Mouse (Mus musculus) lung, embryonic 15.5 days (tissue): ENCODE data around the gene Duxf3. TPM values are rescaled to one million over a fixed set of nuclear protein-coding genes. Genes with fewer than 3 reads are reported as not detected.

Experiments used
- ATAC-seq: fragments of 200-750 bp; cut with Nextera tagmentation; 2 replicates; pipeline ENCODE4 v1.8.0; 2017; ENCODE audit warnings: moderate number of reproducible peaks, borderline replicate concordance; ENCODE audit not compliant: low FRiP score, low TSS enrichment; ENCODE audit errors: extremely low read depth
- H3K27ac ChIP-seq: fragments of 300-500 bp; sonication (generic); 2 replicates; pipeline ENCODE4 v1.5.1; 2015; ENCODE audit warnings: moderate library complexity, mild to moderate bottlenecking, inconsistent platforms
- H3K27me3 ChIP-seq: fragments of 300-500 bp; sonication (generic); 2 replicates; pipeline ENCODE4 v1.6.1; 2015; ENCODE audit warnings: inconsistent platforms
- H3K36me3 ChIP-seq: fragments of 300-500 bp; sonication (generic); 2 replicates; pipeline ENCODE4 v1.6.1; 2015; ENCODE audit warnings: inconsistent platforms
- H3K4me1 ChIP-seq: fragments of 300-500 bp; sonication (generic); 2 replicates; pipeline ENCODE4 v1.6.1; 2015; ENCODE audit warnings: inconsistent platforms
- H3K4me2 ChIP-seq: fragments of 300-500 bp; sonication (generic); 2 replicates; pipeline ENCODE4 v1.6.1; 2015; ENCODE audit warnings: inconsistent platforms, mild to moderate bottlenecking, moderate library complexity
- H3K4me3 ChIP-seq: fragments of 300-500 bp; sonication (generic); 2 replicates; pipeline ENCODE4 v1.5.1; 2015; ENCODE audit warnings: mild to moderate bottlenecking, inconsistent platforms
- H3K9ac ChIP-seq: fragments of 300-500 bp; sonication (generic); 2 replicates; pipeline ENCODE4 v1.6.1; 2015; ENCODE audit warnings: inconsistent platforms
- H3K9me3 ChIP-seq: fragments of 300-500 bp; sonication (generic); 2 replicates; pipeline ENCODE4 v1.6.1; 2016; ENCODE audit warnings: inconsistent platforms
- WGBS: fragments of 180-500 bp; shearing (Covaris S2); methylation state at CpG from one replicate; pipeline ENCODE4 v1.1.7; 2015; 5-methylcytosine and 5-hydroxymethylcytosine counted together
- polyA plus RNA-seq: library from polyadenylated mRNA; unstranded; fragments of >200 nt; fragmentation: Nextera tagmentation; extraction: Ambion mirVana; gene quantifications from 2 replicates; pipeline ENCODE4 v1.2.1, GENCODE M21; 2015

Duxf3 gene
- polyA plus RNA-seq, 1 experiment from 2014 or later, result not detected

GRCm38 (mm10) chr10:58217366-58217765, 15.1 kb downstream of the Duxf3 start:
- Histone ChIP-seq H3K27me3 (no peaks in the 10 kb centered on the region), H3K9ac (no peak overlapping the region), H3K4me2 (no peak overlapping the region), H3K27ac (no peak overlapping the region), H3K36me3 (no peaks in the 10 kb centered on the region), H3K4me3 (no peak overlapping the region), H3K9me3 (no peaks in the 10 kb centered on the region), H3K4me1 (no peaks in the 10 kb centered on the region)
- WGBS, result 75% methylated on average over 3 of the region's 3 CpGs
- ATAC-seq, result no peak

- Histone ChIP-seq H3K4me3 (no peak overlapping the region), H3K9ac (no peak overlapping the region), H3K4me1 (no peaks in the 10 kb centered on the region), H3K27me3 (no peaks in the 10 kb centered on the region), H3K9me3 (no peaks in the 10 kb centered on the region), H3K27ac (no peak overlapping the region), H3K4me2 (no peak overlapping the region), H3K36me3 (no peaks in the 10 kb centered on the region)
- 84% methylated on average over 1 of the region's 1 CpGs for WGBS
- ATAC-seq, result no peak
Measured at GRCm38 (mm10) chr10:58215353-58215752, 17.1 kb downstream of the Duxf3 start.

GRCm38 (mm10) chr10:58214934-58215333, 17.5 kb downstream of the Duxf3 start:
- Histone ChIP-seq H3K9me3 (no peaks in the 10 kb centered on the region), H3K4me1 (no peaks in the 10 kb centered on the region), H3K4me2 (no peak overlapping the region), H3K36me3 (no peaks in the 10 kb centered on the region), H3K4me3 (no peak overlapping the region), H3K27ac (no peak overlapping the region), H3K9ac (no peak overlapping the region), H3K27me3 (no peaks in the 10 kb centered on the region)
- 71% methylated on average over 5 of the region's 5 CpGs for WGBS
- no peak for ATAC-seq

- Histone ChIP-seq H3K4me1 (no peaks in the 10 kb centered on the region), H3K27me3 (no peaks in the 10 kb centered on the region), H3K4me2 (no peak overlapping the region), H3K9ac (no peak overlapping the region), H3K27ac (no peak overlapping the region), H3K4me3 (no peak overlapping the region), H3K36me3 (no peaks in the 10 kb centered on the region), H3K9me3 (no peaks in the 10 kb centered on the region)
- no peak for ATAC-seq
Measured at GRCm38 (mm10) chr10:58214497-58214896, 18.0 kb downstream of the Duxf3 start.

- no peak overlapping the region for H3K4me3 ChIP-seq
- H3K4me1 ChIP-seq, result no peaks in the 10 kb centered on the region
Measured at GRCm38 (mm10) chr10:58212230-58212629, 20.2 kb downstream of the Duxf3 start.

GRCm38 (mm10) chr10:58211213-58211612, 21.3 kb downstream of the Duxf3 start:
- Histone ChIP-seq H3K9ac (no peak overlapping the region), H3K27ac (no peak overlapping the region), H3K27me3 (no peaks in the 10 kb centered on the region), H3K9me3 (no peaks in the 10 kb centered on the region; the same call in 1 of the 2 replicates), H3K4me1 (no peaks in the 10 kb centered on the region), H3K4me2 (no peak overlapping the region), H3K4me3 (no peak overlapping the region), H3K36me3 (no peaks in the 10 kb centered on the region)
- whole genome bisulfite sequencing, result 82% methylated on average over 2 of the region's 2 CpGs
- no peak for ATAC-seq

More at GRCm38 (mm10) chr10:58212230-58212629, 20.2 kb downstream of the Duxf3 start:
- Histone ChIP-seq H3K9ac (no peak overlapping the region), H3K27ac (no peak overlapping the region), H3K4me2 (no peak overlapping the region), H3K36me3 (no peaks in the 10 kb centered on the region), H3K27me3 (no peaks in the 10 kb centered on the region), H3K9me3 (no peaks in the 10 kb centered on the region; the same call in 1 of the 2 replicates)
- WGBS, result 72% methylated on average over 7 of the region's 7 CpGs
- ATAC-seq, result no peak

GRCm38 (mm10) chr10:58210514-58210913, 22.0 kb downstream of the Duxf3 start:
- Histone ChIP-seq H3K9me3 (no peaks in the 10 kb centered on the region; the same call in 1 of the 2 replicates), H3K27me3 (no peaks in the 10 kb centered on the region), H3K4me3 (no peak overlapping the region), H3K4me2 (no peak overlapping the region), H3K27ac (no peak overlapping the region), H3K4me1 (no peaks in the 10 kb centered on the region), H3K9ac (no peak overlapping the region), H3K36me3 (no peaks in the 10 kb centered on the region)
- ATAC-seq, result no peak
- WGBS, result 54% methylated on average over 1 of the region's 1 CpGs

- no peaks in the 10 kb centered on the region for H3K36me3 ChIP-seq
- no peaks in the 10 kb centered on the region for H3K4me1 ChIP-seq
- H3K27me3 ChIP-seq, result no peaks in the 10 kb centered on the region
- H3K4me3 ChIP-seq, result no peak overlapping the region
- H3K4me2 ChIP-seq, result no peak overlapping the region
- no peak for ATAC-seq
- H3K9ac ChIP-seq, result no peak overlapping the region
- no peaks in the 10 kb centered on the region; the same call in 1 of the 2 replicates for H3K9me3 ChIP-seq
- WGBS, result 61% methylated on average over 2 of the region's 2 CpGs
- H3K27ac ChIP-seq, result no peak overlapping the region
Measured at GRCm38 (mm10) chr10:58209710-58210467, 22.6 kb downstream of the Duxf3 start.

- Histone ChIP-seq H3K4me2 (no peak overlapping the region), H3K27ac (no peak overlapping the region), H3K36me3 (no peaks in the 10 kb centered on the region), H3K9ac (no peak overlapping the region), H3K9me3 (no peaks in the 10 kb centered on the region; the same call in 1 of the 2 replicates), H3K27me3 (no peaks in the 10 kb centered on the region), H3K4me1 (no peaks in the 10 kb centered on the region), H3K4me3 (no peak overlapping the region)
- no peak for ATAC-seq
- WGBS, result 83% methylated on average over 4 of the region's 4 CpGs
Measured at GRCm38 (mm10) chr10:58206639-58207404, 25.7 kb downstream of the Duxf3 start.

- Histone ChIP-seq H3K27me3 (no peaks in the 10 kb centered on the region), H3K36me3 (no peaks in the 10 kb centered on the region), H3K4me1 (no peaks in the 10 kb centered on the region), H3K9ac (no peak overlapping the region), H3K4me3 (no peak overlapping the region), H3K4me2 (no peak overlapping the region), H3K9me3 (no peaks in the 10 kb centered on the region; the same call in 1 of the 2 replicates), H3K27ac (no peak overlapping the region)
- ATAC-seq, result no peak
- 43% methylated on average over 1 of the region's 1 CpGs for WGBS
Measured at GRCm38 (mm10) chr10:58205986-58206385, 26.5 kb downstream of the Duxf3 start.
